Mouse (Mus musculus) spleen, postnatal 36 days (tissue): Measurements from ENCODE around the gene Fcho1.
A peak's percentile ranks its signal among the peaks of the same experiment; 100 is the strongest.
"Not testable (repeated sequence)": the region's sequence is repeated elsewhere in the genome, so short reads cannot be mapped to it uniquely, and the experiment has no call there.

Experiments used
- DNase-seq, 2 experiments: peaks; one replicate each; pipeline ENCODE4 v3.0.0; 2022; ENCODE audit warnings: low spot score in 2 of 2, mixed read lengths in 1 of 2

The Fcho1 gene

GRCm38 (mm10) chr8:71718252-71718651 lies 7.3 kb downstream of the Fcho1 start:
- DNase-seq = no peak

- no peak for DNase-seq
Measured at GRCm38 (mm10) chr8:71717096-71717495, 8.4 kb downstream of the Fcho1 start.

- no peak for DNase-seq
Measured at GRCm38 (mm10) chr8:71716561-71717053, 8.9 kb downstream of the Fcho1 start.

- DNase-seq = no peak
Measured at GRCm38 (mm10) chr8:71715531-71715930, 10.0 kb downstream of the Fcho1 start.

- DNase-seq = no peak
Measured at GRCm38 (mm10) chr8:71711574-71711973, 13.9 kb downstream of the Fcho1 start.

GRCm38 (mm10) chr8:71709800-71710446 lies 15.6 kb downstream of the Fcho1 start:
- DNase-seq = peak; percentile 56 to 72

- DNase-seq = no peak
Measured at GRCm38 (mm10) chr8:71709134-71709799, 16.2 kb downstream of the Fcho1 start.

GRCm38 (mm10) chr8:71707874-71708273 lies 17.6 kb downstream of the Fcho1 start:
- peak; percentile 49 to 70 for DNase-seq

- DNase-seq = not testable (repeated sequence)
Measured at GRCm38 (mm10) chr8:71703400-71703799, 22.1 kb downstream of the Fcho1 start.

GRCm38 (mm10) chr8:71702923-71703322 lies 22.6 kb downstream of the Fcho1 start:
- DNase-seq = peak; percentile 55 to 63

GRCm38 (mm10) chr8:71702087-71702432 lies 23.5 kb downstream of the Fcho1 start:
- DNase-seq = no peak

- no peak for DNase-seq
Measured at GRCm38 (mm10) chr8:71701414-71702086, 24.0 kb downstream of the Fcho1 start, which contains the start of gene B3gnt3. Gene B3gnt3 (minus strand): TSS chr8:71701789.

- DNase-seq = no peak
Measured at GRCm38 (mm10) chr8:71700493-71701269, 24.8 kb downstream of the Fcho1 start.

GRCm38 (mm10) chr8:71695456-71695855 lies 30.1 kb downstream of the Fcho1 start:
- not testable (repeated sequence) for DNase-seq

- DNase-seq = no peak
Measured at GRCm38 (mm10) chr8:71693166-71694041, 32.1 kb downstream of the Fcho1 start.

- DNase-seq = no peak
Measured at GRCm38 (mm10) chr8:71692509-71692908, 33.0 kb downstream of the Fcho1 start.

- no peak for DNase-seq
Measured at GRCm38 (mm10) chr8:71689028-71689427, 36.5 kb downstream of the Fcho1 start, which contains the start of gene Insl3. Gene Insl3 (plus strand): TSS chr8:71689214.

- DNase-seq = no peak
Measured at GRCm38 (mm10) chr8:71687616-71688015, 37.9 kb downstream of the Fcho1 start.

GRCm38 (mm10) chr8:71686143-71686734 lies 39.3 kb downstream of the Fcho1 start:
- DNase-seq = no peak

- no peak for DNase-seq
Measured at GRCm38 (mm10) chr8:71685573-71685972, 39.9 kb downstream of the Fcho1 start.
